Mouse (Mus musculus) effector memory CD4-positive, alpha-beta T cell, adult 7 months (primary cell): Measurements from ENCODE around the gene Lgals3. TPM values are rescaled to one million over a fixed set of nuclear protein-coding genes. Genes with fewer than 3 reads are reported as not detected.

Experiments
- polyA plus RNA-seq: library from polyadenylated mRNA; unstranded; fragments of 100-300 nt; shearing (Covaris generic); gene quantifications from one replicate; pipeline ENCODE4 v1.2.1, GENCODE M21; 2017

The Lgals3 gene
- 96.9 TPM for polyA plus RNA-seq

GRCm38 (mm10) chr14:47367461-47367860 is at the start of gene Lgals3:
Lgals3 (plus strand) TSS chr14:47367751.

DNA sequence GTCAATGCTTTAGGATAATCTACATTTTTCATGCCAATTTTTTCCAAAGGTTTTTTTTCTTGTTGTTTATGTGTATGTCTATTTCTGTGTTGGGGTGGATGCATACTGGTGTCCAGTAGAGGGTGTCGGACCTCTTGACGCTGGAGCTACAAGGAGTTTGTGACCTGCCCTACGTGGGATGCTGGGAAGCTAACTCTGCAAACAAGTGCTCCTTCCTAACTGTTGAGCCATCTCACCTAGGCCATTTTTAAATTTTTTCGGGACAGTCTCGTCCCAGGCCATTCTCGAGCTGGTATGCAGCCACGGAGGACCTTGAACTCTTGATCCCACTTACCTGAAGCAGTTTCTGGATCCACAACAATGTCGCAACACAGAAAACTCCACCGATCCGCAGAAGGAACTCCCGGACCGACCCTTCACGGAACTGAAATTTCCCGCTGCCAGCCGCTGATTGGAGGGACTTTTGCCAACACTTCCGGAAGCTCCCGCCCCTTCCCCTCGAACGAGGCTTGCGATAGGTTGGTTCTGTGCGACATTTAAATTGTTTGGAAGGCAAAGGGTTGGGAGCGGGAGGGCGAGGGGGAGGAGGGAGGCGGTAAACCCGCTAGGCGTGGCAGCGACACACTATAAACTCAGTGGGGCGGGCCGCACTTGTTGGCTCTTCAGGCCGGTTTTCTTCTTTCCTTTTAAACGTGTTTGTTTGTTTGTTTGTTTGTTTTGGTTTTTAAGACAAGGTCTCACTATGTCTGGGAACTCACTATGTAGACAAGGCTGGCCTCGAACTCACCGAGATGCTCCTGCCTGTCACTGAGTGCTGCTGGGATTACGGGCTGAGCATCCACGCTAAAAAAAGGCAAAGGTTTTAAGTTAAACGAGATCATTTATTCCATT is 50.5 kb downstream of the Lgals3 start, which contains the start of gene Dlgap5:
TSS of gene Dlgap5 (minus strand) at position 633 of the 891 bp plus-strand sequence.

Other genes starting within 250 kb of the Lgals3 start
- gene Gch1, start 178.3 kb upstream of the Lgals3 start, polyA plus RNA-seq = 137 TPM
- 9.0 TPM for gene Wdhd1, start 90.9 kb upstream of the Lgals3 start, polyA plus RNA-seq
- gene Socs4, start 90.8 kb upstream of the Lgals3 start, polyA plus RNA-seq = 36.3 TPM
- gene Mapk1ip1l, start 69.5 kb upstream of the Lgals3 start, polyA plus RNA-seq = 91.1 TPM
- gene Dlgap5, start 50.7 kb downstream of the Lgals3 start, polyA plus RNA-seq = 6.0 TPM
- gene Fbxo34, start 82.7 kb downstream of the Lgals3 start, polyA plus RNA-seq = 65.8 TPM
- 18.0 TPM for gene Atg14, start 202.9 kb downstream of the Lgals3 start, polyA plus RNA-seq